In the genomic region with DNA sequence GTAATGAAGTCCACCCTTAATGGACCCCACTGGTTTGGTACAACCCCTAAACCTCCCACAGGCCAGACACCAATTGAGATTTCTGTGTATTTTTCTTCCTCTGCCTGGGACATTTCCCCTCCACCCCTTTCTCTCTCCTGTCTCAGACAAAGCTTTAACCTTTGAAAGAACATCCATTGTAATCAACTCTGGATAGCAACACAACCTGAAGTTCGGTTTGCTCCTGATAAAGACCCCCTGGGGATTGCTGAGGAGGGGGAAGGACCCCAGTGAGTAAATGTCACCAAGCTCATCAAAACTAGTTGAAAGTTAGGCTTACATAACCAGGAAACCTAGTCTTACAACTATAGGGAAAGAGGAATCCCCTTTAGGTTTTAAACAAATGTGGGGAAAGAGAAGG, we compare ENCODE assay signal across 13 mouse cellular contexts. TPM values are rescaled to one million over a fixed set of nuclear protein-coding genes. Genes with fewer than 3 reads are reported as not detected.
DNase-seq lines count a peak whose midpoint lies in the region; ATAC-seq and TF ChIP-seq lines count a peak whose summit lies in the region.
"Had no signal": no experiment of that assay in that cellular context is flagged by ENCODE, and none has a peak within 500 bp of the region (broad histone marks: within the 10 kb centered on the region; RNA-seq: fewer than 3 reads in every experiment).

No protein-coding gene starts in this region.

- no peak overlapping the region for H3K9ac ChIP-seq in neural tube, embryonic 11.5 days (ENCODE audit: low read length)
- H3K9ac ChIP-seq in limb, embryonic 13.5 days = no peak overlapping the region
- H3K9ac ChIP-seq: liver, embryonic 14.5 days had no signal

- H3K36me3 ChIP-seq in heart, embryonic 10.5 days = no peaks in the 10 kb centered on the region
- H3K36me3 ChIP-seq in neural tube, embryonic 11.5 days (ENCODE audit: control insufficient read depth, insufficient read depth, low read length) = no peaks in the 10 kb centered on the region
- H3K36me3 ChIP-seq in limb, embryonic 13.5 days = no peaks in the 10 kb centered on the region
- H3K36me3 ChIP-seq in kidney, adult 2 months (ENCODE audit: control insufficient read depth, insufficient read depth, low read length) = no peaks in the 10 kb centered on the region

- DNase-seq in heart, embryonic 10.5 days (ENCODE audit: low spot score) = no peak
- no peak for DNase-seq in heart, postnatal 4 days
- no peak for DNase-seq in neural tube, embryonic 11.5 days (ENCODE audit: low spot score)
- no peak for DNase-seq in neural tube, embryonic 10.5 days (ENCODE audit: extremely low spot score, low spot score)
- DNase-seq in lung, postnatal 10 days = no peak
- no peak for DNase-seq in kidney, adult 2 months
- DNase-seq in yolk sac, embryonic 10.5 days (ENCODE audit: low spot score) = no peak
- DNase-seq: adrenal gland, adult 8-10 months; gastrocnemius, postnatal 10 days; right cerebral cortex, postnatal 14 days had no signal

- TF ChIP-seq CTCF in kidney, adult 2 months (conservative IDR thresholded peaks at IDR 0.05; ENCODE audit: insufficient read depth, insufficient read length, low read depth, low read length) = no peak

- no peaks in the 10 kb centered on the region for H3K9me3 ChIP-seq in heart, embryonic 10.5 days
- no peaks in the 10 kb centered on the region for H3K9me3 ChIP-seq in neural tube, embryonic 11.5 days (ENCODE audit: control insufficient read depth, low read length)
- H3K9me3 ChIP-seq in limb, embryonic 13.5 days = no peaks in the 10 kb centered on the region

- no peak for TF ChIP-seq POLR2A in kidney, adult 2 months (IDR thresholded peaks at IDR 0.05; ENCODE audit: low read depth, low read length)

- H3K4me2 ChIP-seq in neural tube, embryonic 11.5 days (ENCODE audit: low read depth) = peak overlapping the region; percentile 29; the same call in 1 of the 2 replicates
- H3K4me2 ChIP-seq in limb, embryonic 13.5 days (replicated peaks) = peak overlapping the region; percentile 90; the same call in 1 of the 2 replicates

- peak overlapping the region; percentile 60; the same call in 1 of the 2 replicates for H3K27ac ChIP-seq in heart, embryonic 10.5 days
- H3K27ac ChIP-seq in neural tube, embryonic 11.5 days (ENCODE audit: low read depth, low read length) = no peak overlapping the region
- H3K27ac ChIP-seq in limb, embryonic 13.5 days = no peak overlapping the region
- H3K27ac ChIP-seq in kidney, adult 2 months (ENCODE audit: insufficient read depth, low read depth, low read length) = no peak overlapping the region
- H3K27ac ChIP-seq: liver, embryonic 14.5 days had no signal

- H3K4me1 ChIP-seq in heart, embryonic 10.5 days = peaks cover 78% of the 10 kb centered on the region
- peaks cover 50% of the 10 kb centered on the region for H3K4me1 ChIP-seq in neural tube, embryonic 11.5 days (ENCODE audit: control insufficient read depth, insufficient read depth, low read length)
- H3K4me1 ChIP-seq in limb, embryonic 13.5 days = peaks cover 95% of the 10 kb centered on the region
- H3K4me1 ChIP-seq in kidney, adult 2 months (ENCODE audit: control insufficient read depth, insufficient read depth, low read length) = peaks cover 6% of the 10 kb centered on the region; the same call in 1 of the 2 replicates

- 7% methylated on average over 1 of the region's 1 CpGs for WGBS in heart, embryonic 10.5 days
- 4% methylated on average over 1 of the region's 1 CpGs for WGBS in neural tube, embryonic 11.5 days
- WGBS in limb, embryonic 13.5 days = 22% methylated on average over 1 of the region's 1 CpGs
- 76% methylated on average over 1 of the region's 1 CpGs for WGBS in kidney, adult 2 months

- H3K27me3 ChIP-seq in heart, embryonic 10.5 days (ENCODE audit: insufficient read depth, poor library complexity, severe bottlenecking) = no peaks in the 10 kb centered on the region
- no peaks in the 10 kb centered on the region for H3K27me3 ChIP-seq in neural tube, embryonic 11.5 days (ENCODE audit: control insufficient read depth, insufficient read depth, low read length)
- H3K27me3 ChIP-seq in limb, embryonic 13.5 days = 0 out of 2 replicates have a peak, but pooled peaks cover 5% of the 10 kb centered on the region
- no peaks in the 10 kb centered on the region for H3K27me3 ChIP-seq in kidney, adult 2 months (replicated peaks; ENCODE audit: control insufficient read depth, insufficient read depth, low read length)

- ATAC-seq in neural tube, embryonic 11.5 days (ENCODE audit: insufficient read depth, low FRiP score, low TSS enrichment) = no peak
- no peak for ATAC-seq in limb, embryonic 13.5 days (ENCODE audit: low FRiP score, low read depth)
- ATAC-seq: forebrain, embryonic 14.5 days had no signal

- no peak overlapping the region for H3K4me3 ChIP-seq in heart, embryonic 10.5 days
- H3K4me3 ChIP-seq in neural tube, embryonic 11.5 days (ENCODE audit: low read depth, low read length) = no peak overlapping the region
- no peak overlapping the region for H3K4me3 ChIP-seq in limb, embryonic 13.5 days
- no peak overlapping the region for H3K4me3 ChIP-seq in kidney, adult 2 months (ENCODE audit: insufficient read depth, low read depth, low read length)

RNA-seq across cellular contexts. Expression of gene Lrig1, which starts 5.5 kb away (rescaled TPM):
- polyA plus RNA-seq in heart, embryonic 10.5 days (2016; fragmentation: Nextera tagmentation; extraction: Ambion mirVana) = 9.7 and 11.8 TPM in 2 replicates
- total RNA-seq in heart, postnatal 4 days (2021) = 10 to 100 TPM; 25.0 to 26.9 TPM
- 29.6 and 31.2 TPM in 2 replicates for polyA plus RNA-seq in neural tube, embryonic 11.5 days (2014; fragmentation: Nextera tagmentation; extraction: Ambion mirVana)
- 19.0 and 23.5 TPM in 2 replicates for polyA plus RNA-seq in limb, embryonic 13.5 days (2015; fragmentation: Nextera tagmentation; extraction: Ambion mirVana)
- polyA plus RNA-seq in kidney, adult 2 months (2012; rRNA removed) = 12.1 and 14.1 TPM in 2 replicates
